ENCODE assay signal across 12 mouse cellular contexts in genomic region chr10:86700973-86701372, GRCm38 (mm10). TPM values are rescaled to one million over a fixed set of nuclear protein-coding genes. Genes with fewer than 3 reads are reported as not detected.
DNase-seq lines count a peak whose midpoint lies in the region; ATAC-seq lines count a peak whose summit lies in the region.
"Had no signal": no experiment of that assay in that cellular context is flagged by ENCODE, and none has a peak within 500 bp of the region (broad histone marks: within the 10 kb centered on the region; RNA-seq: fewer than 3 reads in every experiment).

No protein-coding gene starts in this region.

- no peak overlapping the region for H3K4me2 ChIP-seq in hindbrain, embryonic 11.5 days (replicated peaks; ENCODE audit: low read depth, low read length)
- H3K4me2 ChIP-seq in midbrain, embryonic 12.5 days (replicated peaks): peak overlapping the region; percentile 21; the same call in 1 of the 2 replicates
- H3K4me2 ChIP-seq in midbrain, embryonic 15.5 days: no peak overlapping the region
- 0 out of 2 replicates have a peak overlapping the region, but pooled peaks have one; percentile 1 for H3K4me2 ChIP-seq in intestine, embryonic 14.5 days (ENCODE audit: low read length)
- peak overlapping the region; percentile 20; the same call in 1 of the 2 replicates for H3K4me2 ChIP-seq in stomach, embryonic 15.5 days

- no peak for DNase-seq in hindbrain, embryonic 10.5 days (ENCODE audit: low spot score)
- no peak for DNase-seq in hindbrain, embryonic 11.5 days (ENCODE audit: low spot score)
- DNase-seq in intestine, embryonic 14.5 days (ENCODE audit: low spot score): no peak
- no peak for DNase-seq in left cerebral cortex, postnatal 10 days (ENCODE audit: extremely low spot score in 1 of 2, low spot score in 2 of 2)
- no peak for DNase-seq in urinary bladder, postnatal 36 days (ENCODE audit: low spot score in 2 of 2)
- DNase-seq: midbrain, embryonic 14.5 days; thymus, postnatal 4 days had no signal

- ATAC-seq in hindbrain, embryonic 11.5 days (ENCODE audit: low FRiP score): no peak
- ATAC-seq in midbrain, embryonic 12.5 days (ENCODE audit: low FRiP score, low read depth): no peak
- ATAC-seq in midbrain, embryonic 15.5 days (replicated peaks): no peak
- ATAC-seq in intestine, embryonic 14.5 days (replicated peaks; ENCODE audit: low FRiP score, low TSS enrichment, low read depth): no peak
- ATAC-seq in stomach, embryonic 15.5 days (ENCODE audit: insufficient read depth, low FRiP score, low read depth): no peak

- peak overlapping the region; percentile 24 for H3K4me3 ChIP-seq in hindbrain, embryonic 10.5 days
- no peak overlapping the region for H3K4me3 ChIP-seq in hindbrain, embryonic 11.5 days (ENCODE audit: low read depth, low read length)
- no peak overlapping the region for H3K4me3 ChIP-seq in midbrain, embryonic 12.5 days
- H3K4me3 ChIP-seq in midbrain, embryonic 15.5 days: no peak overlapping the region
- no peak overlapping the region; the same call in 1 of the 2 replicates for H3K4me3 ChIP-seq in intestine, embryonic 14.5 days (ENCODE audit: low read depth, low read length)
- H3K4me3 ChIP-seq in stomach, embryonic 15.5 days (replicated peaks): no peak overlapping the region
- H3K4me3 ChIP-seq: hindbrain, embryonic 15.5 days had no signal

- H3K9ac ChIP-seq in hindbrain, embryonic 11.5 days (ENCODE audit: low read depth, low read length): no peak overlapping the region
- H3K9ac ChIP-seq in midbrain, embryonic 12.5 days (replicated peaks): peak overlapping the region; percentile 15; the same call in 1 of the 2 replicates
- no peak overlapping the region for H3K9ac ChIP-seq in midbrain, embryonic 15.5 days
- no peak overlapping the region for H3K9ac ChIP-seq in intestine, embryonic 14.5 days (ENCODE audit: low read length)
- no peak overlapping the region for H3K9ac ChIP-seq in stomach, embryonic 15.5 days
- H3K9ac ChIP-seq: hindbrain, embryonic 15.5 days had no signal

- H3K4me1 ChIP-seq in hindbrain, embryonic 10.5 days (replicated peaks): peaks cover 47% of the 10 kb centered on the region
- peaks cover 7% of the 10 kb centered on the region for H3K4me1 ChIP-seq in hindbrain, embryonic 11.5 days (replicated peaks; ENCODE audit: control insufficient read depth, insufficient read depth, low read length)
- peaks cover 48% of the 10 kb centered on the region for H3K4me1 ChIP-seq in midbrain, embryonic 12.5 days
- H3K4me1 ChIP-seq in midbrain, embryonic 15.5 days: peaks cover 50% of the 10 kb centered on the region
- peaks cover 34% of the 10 kb centered on the region for H3K4me1 ChIP-seq in intestine, embryonic 14.5 days (replicated peaks; ENCODE audit: control insufficient read depth, insufficient read depth, low read length)
- peaks cover 35% of the 10 kb centered on the region for H3K4me1 ChIP-seq in stomach, embryonic 15.5 days

- H3K36me3 ChIP-seq in hindbrain, embryonic 10.5 days: peaks cover 81% of the 10 kb centered on the region
- peaks cover 13% of the 10 kb centered on the region; the same call in 1 of the 2 replicates for H3K36me3 ChIP-seq in hindbrain, embryonic 11.5 days (ENCODE audit: control insufficient read depth, insufficient read depth, low read length)
- peaks cover 68% of the 10 kb centered on the region for H3K36me3 ChIP-seq in midbrain, embryonic 12.5 days
- H3K36me3 ChIP-seq in midbrain, embryonic 15.5 days (replicated peaks): peaks cover 43% of the 10 kb centered on the region
- H3K36me3 ChIP-seq in intestine, embryonic 14.5 days (ENCODE audit: control insufficient read depth, insufficient read depth, low read length): peaks cover 75% of the 10 kb centered on the region
- peaks cover 41% of the 10 kb centered on the region for H3K36me3 ChIP-seq in stomach, embryonic 15.5 days

- WGBS in hindbrain, embryonic 10.5 days: 86% methylated on average over 3 of the region's 3 CpGs
- 87% methylated on average over 3 of the region's 3 CpGs for WGBS in hindbrain, embryonic 11.5 days
- WGBS in midbrain, embryonic 12.5 days: 75% methylated on average over 3 of the region's 3 CpGs
- 62% methylated on average over 3 of the region's 3 CpGs for WGBS in midbrain, embryonic 15.5 days
- WGBS in intestine, embryonic 14.5 days: 64% methylated on average over 3 of the region's 3 CpGs
- WGBS in stomach, embryonic 15.5 days: 53% methylated on average over 3 of the region's 3 CpGs

- no peak overlapping the region for H3K27ac ChIP-seq in hindbrain, embryonic 10.5 days
- H3K27ac ChIP-seq in hindbrain, embryonic 11.5 days (ENCODE audit: low read depth, low read length): no peak overlapping the region
- H3K27ac ChIP-seq in midbrain, embryonic 12.5 days (replicated peaks): no peak overlapping the region
- no peak overlapping the region for H3K27ac ChIP-seq in midbrain, embryonic 15.5 days
- no peak overlapping the region for H3K27ac ChIP-seq in intestine, embryonic 14.5 days (ENCODE audit: low read depth)
- no peak overlapping the region for H3K27ac ChIP-seq in stomach, embryonic 15.5 days
- H3K27ac ChIP-seq: hindbrain, embryonic 15.5 days; left cerebral cortex, adult 2 months had no signal

- no peaks in the 10 kb centered on the region for H3K9me3 ChIP-seq in hindbrain, embryonic 10.5 days
- no peaks in the 10 kb centered on the region for H3K9me3 ChIP-seq in hindbrain, embryonic 11.5 days (ENCODE audit: control insufficient read depth, low read length)
- H3K9me3 ChIP-seq in midbrain, embryonic 12.5 days: no peaks in the 10 kb centered on the region
- H3K9me3 ChIP-seq in midbrain, embryonic 15.5 days: no peaks in the 10 kb centered on the region
- no peaks in the 10 kb centered on the region for H3K9me3 ChIP-seq in intestine, embryonic 14.5 days (ENCODE audit: control insufficient read depth, low read length)
- no peaks in the 10 kb centered on the region for H3K9me3 ChIP-seq in stomach, embryonic 15.5 days
- H3K9me3 ChIP-seq: hindbrain, embryonic 15.5 days had no signal

- intact Hi-C loops in left cerebral cortex, postnatal 10 days (cut with DNase I): loop anchor here (5.0 kb wide), 1 partner anchor 749 kb away; no protein-coding TSS in a partner anchor

- no peaks in the 10 kb centered on the region for H3K27me3 ChIP-seq in hindbrain, embryonic 10.5 days (ENCODE audit: insufficient read depth, poor library complexity, severe bottlenecking)
- H3K27me3 ChIP-seq in hindbrain, embryonic 11.5 days (ENCODE audit: control insufficient read depth, insufficient read depth, low read length): no peaks in the 10 kb centered on the region
- H3K27me3 ChIP-seq in midbrain, embryonic 12.5 days: no peaks in the 10 kb centered on the region
- no peaks in the 10 kb centered on the region for H3K27me3 ChIP-seq in midbrain, embryonic 15.5 days (replicated peaks)
- no peaks in the 10 kb centered on the region for H3K27me3 ChIP-seq in intestine, embryonic 14.5 days (replicated peaks; ENCODE audit: control insufficient read depth, insufficient read depth, low read length)
- no peaks in the 10 kb centered on the region for H3K27me3 ChIP-seq in stomach, embryonic 15.5 days (replicated peaks)
- H3K27me3 ChIP-seq: hindbrain, embryonic 15.5 days had no signal

RNA-seq across cellular contexts. Expression of gene Hsp90b1, which starts 4.3 kb away (rescaled TPM):
- polyA plus RNA-seq in hindbrain, embryonic 10.5 days (2016; fragmentation: Nextera tagmentation; extraction: Ambion mirVana): 412 and 566 TPM in 2 replicates
- 522 and 547 TPM in 2 replicates for polyA plus RNA-seq in hindbrain, embryonic 11.5 days (2014; fragmentation: Nextera tagmentation; extraction: Ambion mirVana)
- 452 and 458 TPM in 2 replicates for polyA plus RNA-seq in midbrain, embryonic 12.5 days (2016; fragmentation: Nextera tagmentation; extraction: Ambion mirVana)
- 297 and 302 TPM in 2 replicates for polyA plus RNA-seq in midbrain, embryonic 15.5 days (2015; fragmentation: Nextera tagmentation; extraction: Ambion mirVana)
- polyA plus RNA-seq in intestine, embryonic 14.5 days (2014; fragmentation: Nextera tagmentation; extraction: Ambion mirVana): 459 and 488 TPM in 2 replicates
- polyA plus RNA-seq in stomach, embryonic 15.5 days (2015; fragmentation: Nextera tagmentation; extraction: Ambion mirVana): 662 and 751 TPM in 2 replicates
- total RNA-seq in left cerebral cortex, postnatal 10 days (2021): 100 to 1,000 TPM; 245 to 249 TPM

RNA-seq across cellular contexts. Expression of gene Ttc41, which starts 4.6 kb away (rescaled TPM):
- 2.9 TPM in 2 replicates for polyA plus RNA-seq in hindbrain, embryonic 10.5 days (2016; fragmentation: Nextera tagmentation; extraction: Ambion mirVana)
- 1.1 and 2.0 TPM in 2 replicates for polyA plus RNA-seq in hindbrain, embryonic 11.5 days (2014; fragmentation: Nextera tagmentation; extraction: Ambion mirVana)
- polyA plus RNA-seq in midbrain, embryonic 12.5 days (2016; fragmentation: Nextera tagmentation; extraction: Ambion mirVana): 3.0 and 3.5 TPM in 2 replicates
- polyA plus RNA-seq in midbrain, embryonic 15.5 days (2015; fragmentation: Nextera tagmentation; extraction: Ambion mirVana): 2.1 and 2.4 TPM in 2 replicates
- 3.5 and 3.7 TPM in 2 replicates for polyA plus RNA-seq in intestine, embryonic 14.5 days (2014; fragmentation: Nextera tagmentation; extraction: Ambion mirVana)
- polyA plus RNA-seq in stomach, embryonic 15.5 days (2015; fragmentation: Nextera tagmentation; extraction: Ambion mirVana): 1.6 and 1.7 TPM in 2 replicates
- total RNA-seq in left cerebral cortex, postnatal 10 days (2021): 1 to 10 TPM; 1.6 to 1.7 TPM

Comparison
In these comparisons a context has a peak if more than half of its experiments do, and no peak if none do; other contexts are left out.
1. H3K4me2 ChIP-seq: peak in midbrain, embryonic 12.5 days (single experiment), intestine, embryonic 14.5 days (single experiment) and stomach, embryonic 15.5 days (single experiment); none in hindbrain, embryonic 11.5 days (single experiment) and midbrain, embryonic 15.5 days (single experiment).